Mouse (Mus musculus): Measurements from ENCODE around the gene Ucp2.

Gene Ucp2

GRCm38 (mm10) chr7:100504740-100505487 lies 11.8 kb downstream of the Ucp2 start:
- no peak for DNase-seq

DNA sequence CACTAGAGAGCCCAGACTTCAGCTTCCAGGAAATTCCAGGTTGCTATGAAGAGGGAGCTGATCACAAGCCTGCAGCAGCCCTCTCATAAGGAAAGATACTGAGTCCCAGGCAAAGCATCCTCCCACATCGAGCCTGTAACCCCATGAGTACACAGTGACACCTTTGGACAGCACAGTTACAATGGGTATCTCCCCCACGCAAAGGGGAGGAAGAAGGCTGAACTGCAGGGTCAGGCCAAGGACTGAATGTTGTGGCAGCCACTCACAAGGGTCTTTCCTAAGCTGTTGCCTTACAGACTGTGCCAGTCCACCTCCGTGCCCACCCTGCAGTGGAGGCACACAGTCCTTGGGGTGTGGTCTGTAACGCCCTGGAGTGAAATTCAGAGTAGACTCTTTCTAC lies 13.4 kb downstream of the Ucp2 start:
- DNase-seq, result no peak

DNA sequence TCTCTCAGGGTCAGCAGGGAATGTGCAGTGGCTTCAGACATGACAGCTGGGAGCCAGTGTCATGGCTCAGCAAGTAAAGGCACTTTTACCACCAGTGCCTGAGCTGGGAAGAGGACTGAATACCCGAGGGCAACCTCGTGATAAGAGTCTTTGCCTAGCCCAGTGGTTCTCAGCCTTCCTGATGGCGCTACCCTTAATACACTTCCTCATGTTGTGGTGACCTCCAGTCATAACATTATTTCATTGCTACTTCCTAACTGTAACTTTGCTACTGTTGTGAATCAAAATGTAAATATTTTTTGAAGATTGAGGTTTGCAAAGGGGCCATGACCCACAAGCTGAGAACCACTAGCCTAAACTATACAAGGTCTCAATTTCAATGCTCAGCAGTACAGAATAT lies 15.5 kb downstream of the Ucp2 start:
- no peak for DNase-seq

GRCm38 (mm10) chr7:100511602-100512001 lies 18.5 kb downstream of the Ucp2 start:
- DNase-seq, result no peak

DNA sequence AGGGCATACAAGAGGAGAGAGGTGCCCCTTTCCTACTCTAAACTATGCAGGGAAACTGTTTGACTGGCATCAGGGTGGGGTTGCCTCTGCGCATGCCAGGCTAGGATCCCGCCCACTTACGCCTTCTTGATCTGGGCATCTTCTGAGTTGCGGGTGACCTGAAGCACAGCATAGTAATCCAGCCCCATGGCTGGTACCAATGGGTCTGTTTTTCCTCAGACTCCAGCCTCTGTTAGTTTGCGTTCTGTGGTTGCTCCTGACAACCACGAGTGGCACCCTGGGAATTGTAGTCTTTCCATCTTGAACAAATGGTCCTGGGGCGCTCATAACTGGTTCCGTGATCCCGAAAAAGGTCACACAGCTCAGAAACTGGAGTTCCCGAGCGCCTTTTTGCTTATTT lies 21.4 kb downstream of the Ucp2 start, which contains the start of gene Dnajb13:
TSS of gene Dnajb13 (minus strand) at position 388 of the 400 bp plus-strand sequence.
- DNase-seq, result no peak

DNA sequence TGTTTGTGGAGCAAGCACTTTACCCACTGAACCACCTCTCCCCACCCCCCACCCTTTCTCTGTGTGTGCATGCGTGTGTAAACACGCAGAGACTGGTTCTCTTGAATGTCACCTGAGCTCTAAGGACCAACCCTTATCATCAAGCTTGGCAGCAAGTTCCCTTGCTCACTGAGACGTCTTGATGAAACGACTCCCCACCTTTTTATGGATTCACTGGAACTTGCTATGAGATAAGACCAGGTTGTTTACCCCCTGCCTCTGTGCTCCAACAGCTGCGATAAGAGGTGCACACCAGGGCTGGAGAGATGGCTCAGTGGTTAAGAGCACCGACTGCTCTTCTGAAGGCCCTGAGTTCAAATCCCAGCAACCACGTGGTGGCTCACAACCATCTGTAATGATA lies 27.1 kb downstream of the Ucp2 start:
- no peak for DNase-seq

DNA sequence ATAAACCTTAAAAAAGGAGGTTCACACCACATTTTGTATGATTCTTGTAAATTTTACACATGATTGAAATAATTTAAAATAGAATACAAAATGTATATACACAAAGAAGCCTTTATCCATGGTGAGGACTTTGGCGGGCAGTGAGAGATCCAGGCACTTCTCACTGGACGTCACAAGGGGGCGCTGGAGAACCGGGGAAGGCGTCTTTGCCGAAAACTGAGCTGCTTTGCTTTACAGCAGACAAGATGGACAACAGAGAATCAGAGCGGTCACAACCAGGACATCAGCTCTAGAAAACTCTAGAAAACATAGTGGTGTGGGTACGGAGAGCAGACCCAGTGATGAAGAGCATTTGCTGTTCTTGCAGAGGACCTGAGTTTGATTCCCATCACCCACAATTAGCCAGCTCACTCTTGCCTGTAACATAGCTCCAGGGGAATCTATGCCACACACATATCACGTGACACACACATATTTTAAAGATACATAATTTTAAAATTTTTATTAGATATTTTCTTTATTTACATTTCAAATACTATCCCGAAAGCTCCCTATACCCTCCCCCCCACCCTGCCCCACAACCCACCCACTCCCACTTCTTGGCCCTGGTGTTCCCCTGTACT lies 27.6 kb downstream of the Ucp2 start:
- DNase-seq, result peak; percentile 78 to 82

GRCm38 (mm10) chr7:100522222-100522621 lies 29.1 kb downstream of the Ucp2 start:
- DNase-seq, result no peak

DNA sequence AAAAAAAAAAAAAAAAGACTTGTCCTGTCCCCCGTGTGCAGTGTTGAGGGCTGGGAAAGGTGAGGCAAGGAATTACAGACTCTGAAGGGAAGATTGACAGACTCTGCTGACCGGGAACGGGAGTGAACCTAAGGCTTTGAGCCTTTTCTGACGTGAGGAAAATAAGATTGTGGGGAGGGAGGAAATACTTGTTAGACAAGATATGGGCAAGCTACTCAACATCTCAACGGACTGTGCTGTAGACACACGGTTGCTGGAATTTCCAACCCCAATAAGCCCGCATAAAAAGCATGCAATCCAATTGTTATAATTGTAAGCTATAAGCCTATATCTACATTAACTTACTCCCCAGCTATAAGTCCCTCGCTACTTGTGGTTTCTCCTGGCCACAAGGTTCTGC lies 31.5 kb downstream of the Ucp2 start:
- DNase-seq, result no peak

DNA sequence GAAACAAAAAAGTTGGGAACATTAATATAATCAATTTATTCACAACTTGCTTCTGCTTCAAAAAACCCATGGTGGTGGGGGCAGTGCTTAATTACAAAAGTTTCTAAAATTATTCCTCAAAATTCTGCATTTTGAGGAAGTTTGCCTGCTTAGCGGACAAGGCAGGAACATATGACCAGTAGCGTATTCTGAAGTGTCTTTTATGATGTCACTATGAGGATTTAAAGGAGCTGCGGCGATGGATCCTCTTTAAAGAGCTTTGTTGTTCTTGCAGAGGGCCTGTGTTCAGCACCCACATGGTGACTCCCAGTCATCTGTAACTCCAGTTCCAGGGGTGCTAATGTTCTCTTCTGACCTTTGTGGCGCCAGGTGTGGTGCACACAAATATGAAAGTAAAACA lies 37.6 kb downstream of the Ucp2 start:
- DNase-seq, result no peak

- no peak for DNase-seq
These were observed 40.4 kb downstream of the Ucp2 start for GRCm38 (mm10) chr7:100533503-100533902.

- no peak for DNase-seq
These were observed 41.1 kb downstream of the Ucp2 start for GRCm38 (mm10) chr7:100534216-100534615.

GRCm38 (mm10) chr7:100535831-100536230 lies 42.7 kb downstream of the Ucp2 start:
- no peak for DNase-seq

DNA sequence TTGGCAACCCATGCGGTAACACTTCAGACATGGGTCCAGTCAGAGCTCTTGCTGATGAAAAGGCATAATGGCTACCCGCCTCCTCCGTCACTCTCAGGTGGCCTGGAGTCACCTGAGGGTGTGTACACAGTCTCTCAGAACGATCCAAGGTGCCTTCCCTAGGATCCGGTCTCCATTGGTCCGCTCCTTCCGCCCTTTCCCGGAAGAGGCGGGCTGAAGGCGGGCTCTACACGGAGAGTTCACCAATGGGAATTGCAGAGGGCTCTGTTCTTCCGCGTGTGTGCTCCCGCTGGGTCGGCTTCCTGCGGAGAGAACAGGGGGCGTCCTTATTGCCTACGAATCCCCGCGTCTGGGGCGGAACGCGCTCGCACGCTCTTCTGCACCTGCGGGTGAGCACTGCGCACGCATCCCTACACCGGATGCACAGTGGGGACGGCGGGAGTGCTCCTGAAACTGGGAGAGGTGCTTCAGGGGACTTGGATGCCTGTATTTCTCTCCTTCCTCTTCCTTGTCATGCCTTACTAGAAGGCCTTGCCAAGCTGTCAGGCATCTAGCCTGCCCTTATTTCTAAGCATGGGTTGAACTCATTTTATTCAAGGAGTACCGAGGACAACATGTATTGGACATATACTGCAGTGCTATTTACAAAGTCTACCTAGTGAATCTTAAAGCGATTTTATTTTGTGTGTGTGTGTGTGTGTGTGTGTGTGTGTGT lies 43.8 kb downstream of the Ucp2 start, which contains the start of gene Coa4:
TSS of gene Coa4 (plus strand) at position 268 of the 715 bp plus-strand sequence.
- peak; percentile 86 to 88 for DNase-seq

GRCm38 (mm10) chr7:100537519-100537902 lies 44.4 kb downstream of the Ucp2 start:
- DNase-seq, result no peak

- no peak for DNase-seq
These were observed 46.4 kb downstream of the Ucp2 start for GRCm38 (mm10) chr7:100539516-100539915.

DNA sequence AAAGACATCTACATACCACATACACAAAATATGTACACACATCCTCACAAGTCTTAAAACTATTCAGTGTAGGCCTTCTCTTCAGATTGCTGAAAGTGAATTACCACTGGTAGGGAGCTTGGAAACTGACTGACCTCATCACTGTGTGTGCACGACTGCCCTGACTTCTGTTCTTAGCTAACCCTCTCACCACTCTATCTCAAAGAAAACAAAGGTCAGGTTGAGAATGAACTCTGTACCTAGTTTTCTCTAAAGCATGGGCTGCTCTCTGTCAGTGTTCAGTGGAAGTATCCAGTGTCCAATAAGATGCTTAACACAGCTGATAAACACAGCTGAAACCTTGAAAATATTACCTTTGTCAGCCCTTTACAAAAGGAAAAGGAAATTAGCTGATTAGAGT lies 51.3 kb downstream of the Ucp2 start:
- DNase-seq, result no peak

GRCm38 (mm10) chr7:100547631-100548030 lies 54.5 kb downstream of the Ucp2 start:
- no peak for DNase-seq

GRCm38 (mm10) chr7:100549796-100550195 lies 56.7 kb downstream of the Ucp2 start:
- no peak for DNase-seq

DNA sequence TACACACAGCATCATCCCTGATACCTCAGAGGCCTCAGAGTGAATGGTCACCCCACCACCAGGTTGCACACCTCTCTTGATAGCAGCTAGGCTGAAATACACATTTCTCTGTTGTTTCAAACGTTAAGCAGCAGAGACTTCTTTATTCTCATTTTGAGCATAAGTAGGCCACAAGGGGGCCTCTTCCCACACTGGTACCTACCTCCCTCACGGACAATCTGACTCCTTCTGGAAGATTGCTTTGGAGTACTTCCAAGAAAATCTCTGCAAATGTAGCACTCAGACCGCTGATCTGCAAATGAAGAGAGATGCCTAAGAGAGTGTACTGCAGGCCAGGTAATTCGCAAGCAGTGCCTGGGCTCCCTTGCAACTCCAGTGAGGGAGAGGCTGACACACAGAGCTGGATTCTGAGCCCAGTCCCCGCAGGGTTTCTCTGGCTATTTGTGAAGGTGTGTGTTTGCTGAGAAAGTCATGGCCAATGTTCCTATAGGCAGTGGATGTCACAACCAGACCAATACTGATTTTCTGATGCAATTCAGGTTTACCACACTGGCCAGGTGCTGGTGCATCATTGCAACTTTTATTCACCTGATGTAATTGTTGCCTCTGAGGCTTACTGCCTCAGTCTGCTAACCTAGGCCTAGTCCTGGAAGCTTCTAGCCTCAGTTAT lies 57.3 kb downstream of the Ucp2 start:
- peak; percentile 52 to 54 for DNase-seq
